Mouse (Mus musculus) CH12.LX (cell line): ENCODE results near the gene Dnase1l3. TPM values are rescaled to one million over a fixed set of nuclear protein-coding genes. Genes with fewer than 3 reads are reported as not detected.

Experiments
- DNase-seq: peaks from one replicate; pipeline ENCODE4 v3.0.0-alpha.2; 2013; ENCODE audit errors: extremely low read depth
- H3K27ac ChIP-seq: 2 replicates; pipeline ENCODE4 v1.5.1; 2012; ENCODE audit warnings: low read depth, mild to moderate bottlenecking, control low read depth, moderate library complexity; ENCODE audit not compliant: insufficient read depth
- H3K27me3 ChIP-seq: replicated peaks from 2 replicates; pipeline ENCODE3; 2012; ENCODE audit warnings: inconsistent platforms
- H3K36me3 ChIP-seq, 2 experiments: replicated peaks in 1 of 2; 2 replicates each; pipeline versions ENCODE3 to v1.6.1; 2012; ENCODE audit warnings: inconsistent platforms in 1 of 2, low read length in 1 of 2, mild to moderate bottlenecking in 1 of 2, mixed read lengths in 1 of 2, moderate library complexity in 1 of 2; ENCODE audit not compliant: control insufficient read depth in 1 of 2, insufficient read depth in 1 of 2
- H3K4me1 ChIP-seq, 2 experiments: 2 replicates each; pipeline ENCODE4 v1.6.1; 2012; ENCODE audit warnings: inconsistent platforms in 1 of 2, moderate library complexity in 1 of 2; ENCODE audit not compliant: insufficient read depth in 2 of 2, control insufficient read depth in 1 of 2
- H3K4me2 ChIP-seq: 2 replicates; pipeline ENCODE4 v1.6.1; 2012; ENCODE audit warnings: low read depth, mild to moderate bottlenecking, control low read depth; ENCODE audit not compliant: poor library complexity, insufficient read depth, severe bottlenecking
- H3K4me3 ChIP-seq, 3 experiments: fragments of 150-350 bp in 1 of 3; sonication (generic) in 1 of 3; replicated peaks in 1 of 3; 2 replicates each; pipeline versions ENCODE3 to v1.5.1; 2011 to 2012; ENCODE audit warnings: low read depth in 2 of 3, low read length in 2 of 3, mild to moderate bottlenecking in 2 of 3, moderate library complexity in 2 of 3, control low read depth in 1 of 3, improper control_type of control experiment in 1 of 3, inconsistent platforms in 1 of 3, mixed read lengths in 1 of 3; ENCODE audit not compliant: poor library complexity in 1 of 3
- H3K79me2 ChIP-seq: replicated peaks from 2 replicates; pipeline ENCODE4 v1.6.1; 2012; ENCODE audit warnings: mild to moderate bottlenecking, moderate library complexity; ENCODE audit not compliant: control insufficient read depth, poor library complexity, insufficient read depth, severe bottlenecking; ENCODE audit errors: extremely low read depth
- H3K9ac ChIP-seq: 2 replicates; pipeline ENCODE4 v1.6.1; 2012; ENCODE audit warnings: low read depth, mild to moderate bottlenecking, control low read depth, moderate library complexity; ENCODE audit not compliant: insufficient read depth
- H3K9me3 ChIP-seq: replicated peaks from 2 replicates; pipeline ENCODE3; 2012; ENCODE audit warnings: low read length, inconsistent platforms, mixed read lengths
- BHLHE40 ChIP-seq: IDR thresholded peaks from 2 replicates; pipeline ENCODE4 v1.6.1; 2011; ENCODE audit warnings: mild to moderate bottlenecking, low read depth, low read length, improper control_type of control experiment
- CHD1 ChIP-seq: IDR thresholded peaks from 2 replicates; pipeline ENCODE4 v1.6.1; 2012; ENCODE audit warnings: low read depth, low read length, improper control_type of control experiment, inconsistent platforms
- CHD2 ChIP-seq: IDR thresholded peaks from 2 replicates; pipeline ENCODE4 v1.6.1; 2011; ENCODE audit warnings: low read length, improper control_type of control experiment
- CTCF ChIP-seq, 2 experiments: IDR thresholded peaks in 1 of 2; conservative IDR thresholded peaks in 1 of 2; 2 replicates each; pipeline ENCODE4 v1.5.1; 2011 to 2012; ENCODE audit warnings: low read depth in 2 of 2, low read length in 2 of 2, improper control_type of control experiment in 1 of 2, inconsistent platforms in 1 of 2, mild to moderate bottlenecking in 1 of 2, moderate library complexity in 1 of 2
- E2F4 ChIP-seq: IDR thresholded peaks from 2 replicates; pipeline ENCODE4 v1.6.1; 2011; ENCODE audit warnings: low read depth, low read length, improper control_type of control experiment; ENCODE audit not compliant: insufficient replicate concordance
- ELF1 ChIP-seq: IDR thresholded peaks from 2 replicates; pipeline ENCODE4 v1.6.1; 2014; ENCODE audit warnings: low read depth, mild to moderate bottlenecking, inconsistent platforms, low read length, improper control_type of control experiment
- EP300 ChIP-seq: IDR thresholded peaks from 2 replicates; pipeline ENCODE4 v1.6.1; 2011; ENCODE audit warnings: low read length, improper control_type of control experiment
- ETS1 ChIP-seq: conservative IDR thresholded peaks from 2 replicates; pipeline ENCODE4 v1.6.1; 2012; ENCODE audit warnings: low read depth, mild to moderate bottlenecking, inconsistent platforms, low read length, improper control_type of control experiment, moderate library complexity
- GABPA ChIP-seq: IDR thresholded peaks from 2 replicates; pipeline ENCODE4 v1.6.1; 2012; ENCODE audit warnings: low read depth, low read length, improper control_type of control experiment, inconsistent platforms; ENCODE audit not compliant: insufficient replicate concordance
- HCFC1 ChIP-seq: IDR thresholded peaks from 2 replicates; pipeline ENCODE4 v1.6.1; 2012; ENCODE audit warnings: low read depth, mild to moderate bottlenecking, inconsistent platforms, low read length, improper control_type of control experiment
- IRF4 ChIP-seq: IDR thresholded peaks from 2 replicates; pipeline ENCODE4 v1.6.1; 2014; ENCODE audit warnings: low read depth, mild to moderate bottlenecking, inconsistent platforms, low read length, improper control_type of control experiment
- JUN ChIP-seq: IDR thresholded peaks from 2 replicates; pipeline ENCODE4 v1.6.1; 2011; ENCODE audit warnings: low read depth, mild to moderate bottlenecking, low read length, improper control_type of control experiment, moderate library complexity; ENCODE audit not compliant: insufficient read depth
- JUND ChIP-seq: conservative IDR thresholded peaks from 2 replicates; pipeline ENCODE4 v1.6.1; 2011; ENCODE audit warnings: low read depth, low read length, improper control_type of control experiment
- KAT2A ChIP-seq: IDR thresholded peaks from 2 replicates; pipeline ENCODE4 v1.6.1; 2012; ENCODE audit warnings: low read length, improper control_type of control experiment, inconsistent platforms; ENCODE audit not compliant: insufficient replicate concordance
- MAFK ChIP-seq: IDR thresholded peaks from 2 replicates; pipeline ENCODE4 v1.6.1; 2011; ENCODE audit warnings: low read length, improper control_type of control experiment; ENCODE audit not compliant: insufficient replicate concordance
- MAX ChIP-seq: IDR thresholded peaks from 2 replicates; pipeline ENCODE4 v1.6.1; 2011; ENCODE audit warnings: low read length, improper control_type of control experiment
- MAZ ChIP-seq: IDR thresholded peaks from 2 replicates; pipeline ENCODE4 v1.6.1; 2012; ENCODE audit warnings: low read depth, mild to moderate bottlenecking, inconsistent platforms, low read length, improper control_type of control experiment, moderate library complexity
- MEF2A ChIP-seq: IDR thresholded peaks from 2 replicates; pipeline ENCODE4 v1.6.1; 2014; ENCODE audit warnings: low read depth, mild to moderate bottlenecking, inconsistent platforms, low read length, improper control_type of control experiment, borderline replicate concordance
- MXI1 ChIP-seq: IDR thresholded peaks from 2 replicates; pipeline ENCODE4 v1.6.1; 2011; ENCODE audit warnings: mild to moderate bottlenecking, low read depth, low read length, improper control_type of control experiment
- MYC ChIP-seq: IDR thresholded peaks from 2 replicates; pipeline ENCODE4 v1.6.1; 2011; ENCODE audit warnings: low read depth, mild to moderate bottlenecking, improper control_type of control experiment, low read length
- NELFE ChIP-seq: IDR thresholded peaks from 2 replicates; pipeline ENCODE4 v1.6.1; 2011; ENCODE audit warnings: low read depth, low read length, improper control_type of control experiment
- NRF1 ChIP-seq: IDR thresholded peaks from 2 replicates; pipeline ENCODE4 v1.6.1; 2014; ENCODE audit warnings: low read depth, mild to moderate bottlenecking, inconsistent platforms, low read length, improper control_type of control experiment, moderate library complexity
- PAX5 ChIP-seq: IDR thresholded peaks from 2 replicates; pipeline ENCODE4 v1.6.1; 2012; ENCODE audit warnings: low read length, inconsistent platforms, mixed read lengths
- POLR2A ChIP-seq: IDR thresholded peaks from 2 replicates; pipeline ENCODE4 v1.6.1; 2011; ENCODE audit warnings: low read depth, mild to moderate bottlenecking, improper control_type of control experiment, low read length
- POLR2AphosphoS2 ChIP-seq: IDR thresholded peaks from 2 replicates; pipeline ENCODE4 v1.6.1; 2011; ENCODE audit warnings: low read depth, low read length, improper control_type of control experiment
- RAD21 ChIP-seq: IDR thresholded peaks from 2 replicates; pipeline ENCODE4 v1.6.1; 2011; ENCODE audit warnings: low read depth, mild to moderate bottlenecking, low read length, improper control_type of control experiment, moderate library complexity
- RCOR1 ChIP-seq: conservative IDR thresholded peaks from 2 replicates; pipeline ENCODE4 v1.6.1; 2012; ENCODE audit warnings: low read depth, mild to moderate bottlenecking, inconsistent platforms, low read length, improper control_type of control experiment
- SIN3A ChIP-seq: IDR thresholded peaks from 2 replicates; pipeline ENCODE4 v1.6.1; 2012; ENCODE audit warnings: low read length, improper control_type of control experiment, inconsistent platforms
- SMC3 ChIP-seq: IDR thresholded peaks from 2 replicates; pipeline ENCODE4 v1.6.1; 2011; ENCODE audit warnings: low read depth, low read length, improper control_type of control experiment
- TBP ChIP-seq: conservative IDR thresholded peaks from 2 replicates; pipeline ENCODE4 v1.6.1; 2011; ENCODE audit warnings: low read depth, low read length, improper control_type of control experiment
- TCF12 ChIP-seq: IDR thresholded peaks from 2 replicates; pipeline ENCODE4 v1.6.1; 2014; ENCODE audit warnings: low read depth, mild to moderate bottlenecking, inconsistent platforms, low read length, improper control_type of control experiment
- UBTF ChIP-seq: IDR thresholded peaks from 2 replicates; pipeline ENCODE4 v1.6.1; 2012; ENCODE audit warnings: low read depth, mild to moderate bottlenecking, inconsistent platforms, low read length, improper control_type of control experiment, moderate library complexity
- USF1 ChIP-seq: IDR thresholded peaks from 2 replicates; pipeline ENCODE4 v1.6.1; 2014; ENCODE audit warnings: low read depth, mild to moderate bottlenecking, inconsistent platforms, low read length, improper control_type of control experiment
- USF2 ChIP-seq: conservative IDR thresholded peaks from 2 replicates; pipeline ENCODE4 v1.6.1; 2011; ENCODE audit warnings: low read depth, low read length, improper control_type of control experiment
- ZC3H11A ChIP-seq: IDR thresholded peaks from 2 replicates; pipeline ENCODE4 v1.6.1; 2012; ENCODE audit warnings: low read depth, mild to moderate bottlenecking, inconsistent platforms, low read length, improper control_type of control experiment
- ZKSCAN1 ChIP-seq: IDR thresholded peaks from 2 replicates; pipeline ENCODE4 v1.6.1; 2012; ENCODE audit warnings: low read depth, inconsistent platforms, low read length, improper control_type of control experiment, borderline replicate concordance
- ZMIZ1 ChIP-seq: IDR thresholded peaks from 2 replicates; pipeline ENCODE4 v1.6.1; 2012; ENCODE audit warnings: low read depth, mild to moderate bottlenecking, inconsistent platforms, low read length, improper control_type of control experiment
- ZNF384 ChIP-seq: IDR thresholded peaks from 2 replicates; pipeline ENCODE4 v1.6.1; 2012; ENCODE audit warnings: low read depth, low read length, improper control_type of control experiment, inconsistent platforms
- dilution Hi-C: fragments of 300-500 bp; cut with MboI; formaldehyde crosslinking; loops from 2 replicates; pipeline ENCODE4 v1.14.3; 2020; ENCODE audit warnings: low sequenced_read_pairs; ENCODE audit not compliant: extremely low pct_unique_long_range_greater_than_20kb, extremely low pct_ligation_motif_present
- in situ Hi-C: fragments of 300-500 bp; cut with MboI; formaldehyde crosslinking; loops from 3 replicates; pipeline ENCODE4 v1.14.3; 2019; ENCODE audit warnings: low sequenced_read_pairs, low pct_ligation_motif_present, low pct_unique_long_range_greater_than_20kb, mixed read lengths
- polyA plus RNA-seq: library from polyadenylated mRNA; unstranded; fragments of >175 nt; gene quantifications from 2 replicates; pipeline ENCODE4 v1.2.1, GENCODE M21; 2012; ENCODE audit warnings: low read depth; ENCODE audit not compliant: insufficient read length
- total RNA-seq, 2 experiments: library from RNA; depleted of rRNA; stranded (reverse); fragments of 300-350 nt in 1 of 2; fragments of >200 nt in 1 of 2; gene quantifications; 2 replicates each; pipeline ENCODE4 v1.2.3; 2012 to 2014

Dnase1l3 gene
- total and polyA plus RNA-seq, 3 experiments = 2.5 to 36.0 (median 2.9) TPM

DNA sequence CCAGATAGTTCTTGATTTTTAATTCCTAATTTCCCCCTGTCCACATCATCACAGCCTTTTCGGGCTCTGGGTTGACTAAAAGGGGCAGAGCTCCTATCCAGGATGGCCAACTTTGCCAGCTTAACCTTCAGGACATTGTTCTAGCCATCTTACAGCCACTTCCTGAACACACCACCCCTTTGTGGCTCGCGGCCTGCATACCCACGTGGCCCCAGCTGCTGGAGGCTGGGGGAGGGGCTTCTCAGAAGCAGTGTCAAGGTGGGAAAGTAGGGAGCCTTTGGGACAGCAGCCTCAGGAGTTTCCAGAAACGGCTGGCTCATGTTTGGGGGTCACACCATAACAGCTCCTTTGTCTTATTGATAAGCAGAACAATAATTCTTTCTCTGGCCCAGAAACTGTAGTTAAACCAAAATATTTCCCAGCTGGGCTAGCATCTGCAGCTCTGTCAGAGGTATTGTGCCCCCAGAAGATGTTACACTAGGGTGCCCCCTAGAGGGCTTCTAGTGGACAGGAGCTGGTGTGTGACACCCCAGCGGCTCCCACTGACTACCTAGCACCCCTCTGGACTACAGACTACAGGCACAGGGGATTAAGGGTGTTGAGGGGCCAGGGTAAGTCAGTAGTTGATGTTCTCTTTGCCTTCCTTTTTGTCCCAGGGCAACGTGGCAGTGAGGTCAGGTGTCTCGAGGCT is 49.9 kb downstream of the Dnase1l3 start:
- Histone ChIP-seq H3K27ac (no peak overlapping the region), H3K9ac (no peak overlapping the region), H3K4me3 (no peak overlapping the region), H3K36me3 (peaks cover 64 to 96% of the 10 kb centered on the region in 2 experiments), H3K9me3 (no peaks in the 10 kb centered on the region), H3K4me1 (peaks cover 0 to 18% of the 10 kb centered on the region in 2 experiments; a peak in 2 of 4 replicates), H3K4me2 (no peak overlapping the region), H3K79me2 (no peaks in the 10 kb centered on the region), H3K27me3 (no peaks in the 10 kb centered on the region)
- peak; percentile 64 for DNase-seq
- in situ Hi-C loops (no loop called here), dilution Hi-C loops (no loop called here)
- no peak for TF ChIP-seq HCFC1
- TF ChIP-seq CHD2 = 0 out of 2 replicates have a peak, but pooled peaks have one; percentile 18
- TF ChIP-seq IRF4 = no peak
- no peak for TF ChIP-seq RCOR1
- TF ChIP-seq JUN = no peak
- no peak for TF ChIP-seq GABPA
- TF ChIP-seq NRF1 = no peak
- no peak for TF ChIP-seq MEF2A
- TF ChIP-seq JUND = no peak
- TF ChIP-seq RAD21 = peak; percentile 52
- no peak for TF ChIP-seq POLR2A
- no peak for TF ChIP-seq ZKSCAN1
- TF ChIP-seq MXI1 = no peak
- no peak for TF ChIP-seq NELFE
- TF ChIP-seq TCF12 = no peak
- TF ChIP-seq BHLHE40 = no peak
- no peak for TF ChIP-seq ZC3H11A
- TF ChIP-seq MAZ = no peak
- no peak for TF ChIP-seq USF2
- TF ChIP-seq UBTF = no peak
- no peak for TF ChIP-seq EP300
- TF ChIP-seq CTCF (conservative IDR thresholded peaks at IDR 0.05 in 1 of 2, IDR thresholded peaks at IDR 0.05 in 1 of 2; ENCODE audit: low read depth in 2 of 2, low read length in 2 of 2) = peak in 1 of 2 experiments; percentile 64; a peak in 3 of 4 replicates
- TF ChIP-seq POLR2AphosphoS2 = no peak
- no peak for TF ChIP-seq SIN3A
- no peak for TF ChIP-seq ZNF384
- no peak for TF ChIP-seq PAX5
- peak; percentile 60 for TF ChIP-seq SMC3
- TF ChIP-seq ETS1 = no peak
- no peak for TF ChIP-seq CHD1
- TF ChIP-seq E2F4 = no peak
- TF ChIP-seq KAT2A = no peak
- no peak for TF ChIP-seq TBP
- TF ChIP-seq MAX = peak; percentile 74
- TF ChIP-seq MYC = peak; percentile 68; the same call in 1 of the 2 replicates
- peak; percentile 40; the same call in 1 of the 2 replicates for TF ChIP-seq USF1
- peak; percentile 30; the same call in 1 of the 2 replicates for TF ChIP-seq ELF1
- TF ChIP-seq ZMIZ1 = no peak
- no peak for TF ChIP-seq MAFK
